Mouse (Mus musculus) kidney, postnatal 10 days (tissue): ENCODE results near the gene Slc25a12.

Source experiments
- DNase-seq: peaks from one replicate; pipeline ENCODE4 v3.0.0; 2021; ENCODE audit warnings: mixed read lengths

Gene Slc25a12

GRCm38 (mm10) chr2:71245416-71245815 is 122.1 kb downstream of the Slc25a12 start:
- DNase-seq: no peak

- no peak for DNase-seq
Measured at GRCm38 (mm10) chr2:71244807-71245206, 122.7 kb downstream of the Slc25a12 start.

GRCm38 (mm10) chr2:71243058-71243672 is 124.4 kb downstream of the Slc25a12 start:
- no peak for DNase-seq

- no peak for DNase-seq
Measured at GRCm38 (mm10) chr2:71242180-71242579, 125.4 kb downstream of the Slc25a12 start.

GRCm38 (mm10) chr2:71241505-71241904 is 126.0 kb downstream of the Slc25a12 start:
- no peak for DNase-seq

- no peak for DNase-seq
Measured at GRCm38 (mm10) chr2:71236009-71236408, 131.5 kb downstream of the Slc25a12 start.

GRCm38 (mm10) chr2:71235420-71235819 is 132.1 kb downstream of the Slc25a12 start:
- DNase-seq: no peak

GRCm38 (mm10) chr2:71232976-71233375 is 134.6 kb downstream of the Slc25a12 start:
- no peak for DNase-seq

- no peak for DNase-seq
Measured at GRCm38 (mm10) chr2:71231951-71232350, 135.6 kb downstream of the Slc25a12 start.

- DNase-seq: no peak
Measured at GRCm38 (mm10) chr2:71229603-71230002, 137.9 kb downstream of the Slc25a12 start.

GRCm38 (mm10) chr2:71227398-71227797 is 140.2 kb downstream of the Slc25a12 start:
- DNase-seq: no peak
